Mouse (Mus musculus) myocyte (in vitro differentiated cells): ENCODE data around the gene Rusc2.

Source experiments
- CEBPB ChIP-seq: IDR thresholded peaks from 2 replicates; pipeline ENCODE4 v1.6.1; 2011; ENCODE audit warnings: mild to moderate bottlenecking, moderate library complexity; ENCODE audit not compliant: poor library complexity, insufficient read depth, severe bottlenecking
- E2F4 ChIP-seq: IDR thresholded peaks from one replicate; pipeline ENCODE4 v1.6.1; 2011; ENCODE audit warnings: mild to moderate bottlenecking, control low read depth, moderate library complexity; ENCODE audit not compliant: insufficient read depth
- MAX ChIP-seq: IDR thresholded peaks from one replicate; pipeline ENCODE4 v1.6.1; 2011; ENCODE audit warnings: low read depth, mild to moderate bottlenecking, control low read depth
- MYOD1 ChIP-seq, 3 experiments: IDR thresholded peaks; one replicate each; pipeline ENCODE4 v1.6.1; 2011; ENCODE audit warnings: control low read depth in 2 of 3, low read depth in 2 of 3, mild to moderate bottlenecking in 2 of 3, moderate library complexity in 1 of 3; ENCODE audit not compliant: insufficient read length in 2 of 3, control insufficient read depth in 1 of 3
- MYOG ChIP-seq, 3 experiments: IDR thresholded peaks; one replicate each; pipeline ENCODE4 v1.6.1; 2011; ENCODE audit warnings: control low read depth in 2 of 3, low read depth in 2 of 3, mild to moderate bottlenecking in 2 of 3; ENCODE audit not compliant: insufficient read length in 2 of 3, control insufficient read depth in 1 of 3, insufficient read depth in 1 of 3
- POLR2A ChIP-seq: IDR thresholded peaks from one replicate; pipeline ENCODE4 v1.6.1; 2011; ENCODE audit warnings: low read depth, mild to moderate bottlenecking, control low read depth, moderate library complexity; ENCODE audit not compliant: insufficient read length
- POLR2AphosphoS2 ChIP-seq: IDR thresholded peaks from one replicate; pipeline ENCODE4 v1.6.1; 2011; ENCODE audit warnings: low read depth, control low read depth; ENCODE audit not compliant: insufficient read length
- REST ChIP-seq: IDR thresholded peaks from one replicate; pipeline ENCODE4 v1.6.1; 2011; ENCODE audit warnings: mild to moderate bottlenecking, control low read depth, moderate library complexity; ENCODE audit not compliant: insufficient read depth, insufficient read length
- TCF12 ChIP-seq: IDR thresholded peaks from one replicate; pipeline ENCODE4 v1.6.1; 2011; ENCODE audit warnings: mild to moderate bottlenecking, control low read depth; ENCODE audit not compliant: poor library complexity, insufficient read depth, severe bottlenecking
- TCF3 ChIP-seq: IDR thresholded peaks from one replicate; pipeline ENCODE4 v1.6.1; 2011; ENCODE audit warnings: low read depth, control low read depth; ENCODE audit not compliant: insufficient read length
- USF1 ChIP-seq: IDR thresholded peaks from one replicate; pipeline ENCODE4 v1.6.1; 2011; ENCODE audit warnings: low read depth, mild to moderate bottlenecking, control low read depth, moderate library complexity

- TF ChIP-seq POLR2A (no peak), E2F4 (no peak), MYOG (IDR thresholded peaks at IDR 0.05; ENCODE audit: control insufficient read depth in 1 of 3, insufficient read depth in 1 of 3, insufficient read length in 2 of 3, low read depth in 2 of 3) (no peak), REST (no peak), TCF12 (no peak), POLR2AphosphoS2 (no peak), MAX (no peak), CEBPB (no peak), TCF3 (no peak), USF1 (no peak), MYOD1 (IDR thresholded peaks at IDR 0.05; ENCODE audit: control insufficient read depth in 1 of 3, insufficient read length in 2 of 3, low read depth in 2 of 3) (no peak)
Observed at GRCm38 (mm10) chr4:43443511-43443910, 61.7 kb downstream of the Rusc2 start.
